Mouse (Mus musculus) macrophage (primary cell): ENCODE data around the gene Crebrf. TPM values are rescaled to one million over a fixed set of nuclear protein-coding genes. Genes with fewer than 3 reads are reported as not detected.
A peak's percentile ranks its signal among the peaks of the same experiment; 100 is the strongest.

Experiments
- H3K27ac ChIP-seq: fragments of 350-480 bp; formaldehyde crosslinking; 2 replicates; pipeline ENCODE4 v1.9.0; 2021
- H3K36me3 ChIP-seq: fragments of 350-480 bp; formaldehyde crosslinking; 2 replicates; pipeline ENCODE4 v1.9.0; 2021; ENCODE audit errors: inconsistent target
- H3K4me3 ChIP-seq: fragments of 350-480 bp; formaldehyde crosslinking; 2 replicates; pipeline ENCODE4 v1.9.0; 2021; ENCODE audit errors: inconsistent target
- H3K79me2 ChIP-seq: fragments of 350-480 bp; formaldehyde crosslinking; 2 replicates; pipeline ENCODE4 v1.9.0; 2021; ENCODE audit errors: inconsistent target
- WGBS: methylation state at CpG from one replicate; pipeline ENCODE4 v1.1.7; 2026; ENCODE audit warnings: inconsistent platforms; ENCODE audit not compliant: missing documents; 5-methylcytosine and 5-hydroxymethylcytosine counted together
- polyA plus RNA-seq: library from polyadenylated mRNA; stranded (reverse); fragments of 250-400 nt; gene quantifications from 3 replicates; pipeline ENCODE4 v1.2.4, GENCODE M21; 2018; ENCODE audit warnings: inconsistent platforms

The Crebrf gene
- polyA plus RNA-seq, 1 experiment from 2014 or later = 12.8 TPM

DNA sequence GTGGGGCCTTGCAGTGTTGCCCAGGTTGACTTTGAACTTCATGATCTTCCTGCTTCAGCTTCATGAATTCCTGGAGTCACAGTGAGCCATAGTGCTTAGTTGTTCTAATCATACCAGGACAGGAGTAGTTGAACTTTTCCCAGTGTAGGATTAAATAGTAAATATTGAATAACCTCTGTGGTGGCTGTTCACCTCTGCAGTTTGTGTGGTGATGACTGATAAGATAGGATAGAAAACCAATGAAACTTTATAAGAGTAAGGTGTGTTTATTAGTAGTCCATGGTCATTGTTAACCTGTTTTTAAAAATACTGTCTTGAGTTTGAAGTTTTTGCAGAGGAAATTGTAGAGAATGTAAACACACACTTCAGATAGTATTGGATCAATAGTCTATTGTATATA is 4.0 kb downstream of the Crebrf start:
- Histone ChIP-seq H3K79me2 (peaks cover 77% of the 10 kb centered on the region), H3K4me3 (no peak overlapping the region), H3K27ac (no peak overlapping the region)

DNA sequence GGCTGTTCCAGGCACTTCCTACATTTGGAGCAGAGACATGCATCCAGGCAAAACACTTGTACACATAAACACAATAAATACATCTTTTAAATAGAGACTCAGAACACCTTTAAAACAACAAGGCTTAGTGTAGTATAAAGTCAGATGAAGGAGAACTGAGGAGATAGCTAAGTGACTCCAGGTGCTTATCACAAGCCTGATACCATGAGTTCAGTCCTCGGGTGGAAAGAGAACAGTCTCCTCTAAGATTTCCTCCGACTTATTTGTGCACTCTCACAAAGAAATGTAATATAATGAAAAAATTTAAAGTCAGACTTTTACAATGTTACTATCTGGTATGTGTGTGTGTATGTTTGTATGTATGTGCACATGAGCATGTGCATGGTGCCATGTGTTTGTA is 6.4 kb downstream of the Crebrf start:
- H3K27ac ChIP-seq = no peak overlapping the region
- no peak overlapping the region for H3K4me3 ChIP-seq
- WGBS = 89% methylated on average over 2 of the region's 2 CpGs
- no peaks in the 10 kb centered on the region for H3K36me3 ChIP-seq
- H3K79me2 ChIP-seq = peaks cover 100% of the 10 kb centered on the region

More for the DNA sequence above, 4.0 kb downstream of the Crebrf start:
- no peaks in the 10 kb centered on the region for H3K36me3 ChIP-seq

- no peak overlapping the region for H3K4me3 ChIP-seq
- H3K27ac ChIP-seq = no peak overlapping the region
- peaks cover 98% of the 10 kb centered on the region for H3K79me2 ChIP-seq
- no peaks in the 10 kb centered on the region for H3K36me3 ChIP-seq
- WGBS = 57% methylated on average over 1 of the region's 1 CpGs
These were observed 9.3 kb downstream of the Crebrf start for GRCm38 (mm10) chr17:26724790-26725189.

GRCm38 (mm10) chr17:26726674-26727073 is 11.2 kb downstream of the Crebrf start:
- Histone ChIP-seq H3K4me3 (no peak overlapping the region), H3K27ac (no peak overlapping the region), H3K36me3 (no peaks in the 10 kb centered on the region), H3K79me2 (peaks cover 98% of the 10 kb centered on the region)
- 90% methylated on average over 1 of the region's 1 CpGs for WGBS

DNA sequence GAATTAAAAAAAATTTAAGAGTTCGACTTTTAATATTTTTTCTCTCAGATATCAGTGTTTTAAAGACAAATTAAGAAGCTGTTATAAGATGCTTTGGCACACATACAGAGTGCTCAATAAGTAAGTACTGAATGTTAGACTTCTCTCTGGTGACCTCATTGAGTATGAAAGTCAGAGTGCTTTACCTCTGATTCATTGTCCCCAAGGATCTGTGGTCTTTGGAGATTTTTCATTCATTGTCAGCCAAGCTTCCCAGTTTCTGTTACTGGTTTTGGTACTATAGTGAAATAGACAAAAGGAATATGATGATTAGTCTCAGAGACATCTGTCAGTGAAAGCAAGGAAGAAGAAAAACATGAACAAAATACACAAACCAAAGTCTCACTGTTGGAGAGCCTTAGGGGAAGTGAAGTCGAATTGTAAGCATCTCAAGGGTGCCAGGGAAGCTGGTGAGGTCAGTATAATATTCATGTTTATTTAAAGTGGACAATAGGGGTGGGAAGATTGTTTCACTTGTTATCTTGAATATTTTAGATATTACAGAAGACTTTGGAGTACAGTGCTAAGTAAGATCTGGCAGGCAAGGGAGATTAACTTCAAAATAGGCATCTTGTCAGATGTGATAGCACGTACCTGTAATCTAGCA is 11.8 kb downstream of the Crebrf start:
- Histone ChIP-seq H3K79me2 (peaks cover 98% of the 10 kb centered on the region), H3K36me3 (no peaks in the 10 kb centered on the region), H3K4me3 (no peak overlapping the region), H3K27ac (no peak overlapping the region)
- WGBS = 74% methylated on average over 3 of the region's 3 CpGs

- Histone ChIP-seq H3K4me3 (no peak overlapping the region), H3K27ac (no peak overlapping the region), H3K79me2 (no peaks in the 10 kb centered on the region), H3K36me3 (peaks cover 21% of the 10 kb centered on the region)
- 91% methylated on average over 4 of the region's 4 CpGs for WGBS
These were observed 27.1 kb downstream of the Crebrf start for GRCm38 (mm10) chr17:26742581-26742980.

DNA sequence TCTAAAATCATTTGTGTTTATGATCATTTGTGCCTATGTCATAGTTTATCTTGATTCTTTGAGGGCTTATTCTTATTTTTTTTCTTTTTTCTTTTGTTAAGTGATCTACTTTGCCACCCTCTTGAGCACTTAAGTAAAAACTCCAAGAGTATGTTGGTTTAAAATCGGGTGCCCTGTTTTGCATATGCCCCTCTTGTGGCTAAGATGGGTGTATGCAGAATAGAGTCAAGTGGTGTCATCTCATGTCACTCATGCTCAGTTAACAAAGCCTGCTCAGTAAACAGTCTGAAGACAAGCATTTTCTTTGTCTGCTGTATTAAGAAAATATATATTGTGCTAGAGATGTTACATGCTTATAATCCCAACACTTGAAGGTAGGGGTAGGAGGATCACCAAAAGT is 27.8 kb downstream of the Crebrf start:
- 93% methylated on average over 1 of the region's 1 CpGs for WGBS
- peaks cover 21% of the 10 kb centered on the region for H3K36me3 ChIP-seq
- H3K27ac ChIP-seq = no peak overlapping the region
- H3K4me3 ChIP-seq = no peak overlapping the region
- no peaks in the 10 kb centered on the region for H3K79me2 ChIP-seq

DNA sequence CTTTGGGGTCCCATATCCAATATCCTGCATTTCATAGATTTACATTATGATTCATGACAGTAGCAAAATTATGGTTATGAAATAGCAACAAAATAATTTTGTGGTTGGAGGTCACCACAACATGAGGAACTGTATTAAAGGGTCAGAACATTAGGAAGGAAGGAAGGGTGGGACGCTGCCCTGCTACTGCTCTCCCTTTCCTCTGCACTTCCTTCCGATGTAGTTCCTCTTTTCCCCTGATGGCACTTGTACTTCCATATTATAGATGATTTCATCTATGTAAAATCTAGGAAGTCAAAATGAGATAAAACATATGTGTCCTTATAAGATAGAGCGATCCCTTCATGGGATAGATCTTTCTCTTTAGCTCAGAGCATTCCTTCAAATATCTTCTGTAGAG is 34.5 kb downstream of the Crebrf start:
- Histone ChIP-seq H3K4me3 (no peak overlapping the region), H3K27ac (no peak overlapping the region), H3K79me2 (peaks cover 3% of the 10 kb centered on the region; the same call in 1 of the 2 replicates), H3K36me3 (no peaks in the 10 kb centered on the region)
- 40% methylated on average over 3 of the region's 3 CpGs for WGBS

- Histone ChIP-seq H3K79me2 (peaks cover 3% of the 10 kb centered on the region; the same call in 1 of the 2 replicates), H3K4me3 (no peak overlapping the region), H3K27ac (no peak overlapping the region), H3K36me3 (no peaks in the 10 kb centered on the region)
- 7% methylated on average over 1 of the region's 1 CpGs for WGBS
These were observed 36.8 kb downstream of the Crebrf start for GRCm38 (mm10) chr17:26752297-26752696.

DNA sequence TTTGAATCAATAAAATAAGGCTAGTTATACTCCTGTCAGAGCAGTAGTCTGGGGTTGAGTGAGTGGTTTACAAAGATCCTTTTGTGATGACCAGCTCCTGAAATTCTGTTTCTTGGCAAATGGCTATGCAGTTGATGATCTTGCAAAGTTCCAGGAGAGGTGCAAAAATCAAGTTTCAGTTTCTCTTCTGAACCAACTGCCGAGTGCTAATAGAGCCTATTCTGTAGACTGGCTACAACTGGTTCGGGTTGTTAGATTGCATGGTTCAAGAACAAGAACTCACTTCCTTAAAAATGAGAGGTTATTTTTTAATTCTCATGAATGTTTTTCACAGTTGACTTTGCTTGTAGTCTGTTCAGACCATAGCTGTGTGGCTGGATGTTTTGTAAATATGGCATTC is 38.0 kb downstream of the Crebrf start:
- Histone ChIP-seq H3K4me3 (no peak overlapping the region), H3K79me2 (peaks cover 3% of the 10 kb centered on the region; the same call in 1 of the 2 replicates), H3K27ac (0 out of 2 replicates have a peak overlapping the region, but pooled peaks have one; percentile 0), H3K36me3 (0 out of 2 replicates have a peak, but pooled peaks cover 6% of the 10 kb centered on the region)
- 5% methylated on average over 2 of the region's 2 CpGs for WGBS

- Histone ChIP-seq H3K79me2 (no peaks in the 10 kb centered on the region), H3K4me3 (no peak overlapping the region), H3K27ac (no peak overlapping the region), H3K36me3 (peaks cover 45% of the 10 kb centered on the region)
- 100% methylated on average over 5 of the region's 5 CpGs for WGBS
These were observed 51.8 kb downstream of the Crebrf start for GRCm38 (mm10) chr17:26767100-26767753.

DNA sequence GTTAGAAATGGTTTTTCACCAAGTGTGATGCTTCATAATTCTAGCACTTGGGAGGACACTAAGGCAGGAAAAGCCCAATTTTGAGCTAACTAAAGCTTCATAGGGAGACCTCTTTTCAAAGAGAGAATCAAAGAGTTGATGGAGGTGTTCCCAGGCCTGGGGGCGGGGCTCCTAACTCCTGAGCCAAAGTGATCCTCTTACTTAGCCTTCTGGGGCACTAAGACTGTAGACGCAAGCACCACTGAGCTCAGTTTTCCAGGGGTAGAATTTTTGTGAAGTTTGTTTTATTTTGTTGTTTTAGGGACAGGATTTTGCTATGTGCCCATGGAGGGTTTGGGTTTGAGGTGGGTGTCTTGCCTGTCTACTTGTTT is 52.3 kb downstream of the Crebrf start:
- Histone ChIP-seq H3K79me2 (no peaks in the 10 kb centered on the region), H3K27ac (no peak overlapping the region), H3K4me3 (no peak overlapping the region), H3K36me3 (peaks cover 41% of the 10 kb centered on the region)
- WGBS = 90% methylated on average over 2 of the region's 2 CpGs

GRCm38 (mm10) chr17:26776211-26776610 is 60.8 kb downstream of the Crebrf start:
- no peak overlapping the region for H3K4me3 ChIP-seq
- 89% methylated on average over 10 of the region's 10 CpGs for WGBS
- H3K27ac ChIP-seq = no peak overlapping the region
- no peaks in the 10 kb centered on the region for H3K79me2 ChIP-seq
- peaks cover 21% of the 10 kb centered on the region; the same call in 1 of the 2 replicates for H3K36me3 ChIP-seq

DNA sequence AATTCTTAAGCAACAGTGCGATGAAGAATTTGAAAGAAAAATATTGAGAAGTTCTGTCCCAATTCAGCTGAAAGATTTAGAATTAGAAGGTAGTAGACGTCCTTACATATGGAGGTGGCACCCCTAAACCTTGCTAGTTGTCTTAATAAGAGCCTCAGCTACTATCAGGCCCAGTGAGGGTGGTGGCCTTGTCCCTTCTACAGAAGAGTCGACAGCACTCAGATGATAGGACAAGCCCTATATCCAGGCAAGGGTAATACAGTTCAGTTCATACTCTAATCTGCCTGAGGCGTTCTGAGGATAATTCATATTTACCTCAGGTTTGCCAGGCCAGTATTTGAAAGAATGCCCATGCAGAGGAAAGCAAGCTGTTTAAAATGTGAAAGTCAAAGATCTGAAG is 62.6 kb downstream of the Crebrf start:
- Histone ChIP-seq H3K27ac (no peak overlapping the region), H3K36me3 (peaks cover 15% of the 10 kb centered on the region; the same call in 1 of the 2 replicates), H3K79me2 (peaks cover 3% of the 10 kb centered on the region; the same call in 1 of the 2 replicates), H3K4me3 (no peak overlapping the region)
- 91% methylated on average over 4 of the region's 4 CpGs for WGBS

DNA sequence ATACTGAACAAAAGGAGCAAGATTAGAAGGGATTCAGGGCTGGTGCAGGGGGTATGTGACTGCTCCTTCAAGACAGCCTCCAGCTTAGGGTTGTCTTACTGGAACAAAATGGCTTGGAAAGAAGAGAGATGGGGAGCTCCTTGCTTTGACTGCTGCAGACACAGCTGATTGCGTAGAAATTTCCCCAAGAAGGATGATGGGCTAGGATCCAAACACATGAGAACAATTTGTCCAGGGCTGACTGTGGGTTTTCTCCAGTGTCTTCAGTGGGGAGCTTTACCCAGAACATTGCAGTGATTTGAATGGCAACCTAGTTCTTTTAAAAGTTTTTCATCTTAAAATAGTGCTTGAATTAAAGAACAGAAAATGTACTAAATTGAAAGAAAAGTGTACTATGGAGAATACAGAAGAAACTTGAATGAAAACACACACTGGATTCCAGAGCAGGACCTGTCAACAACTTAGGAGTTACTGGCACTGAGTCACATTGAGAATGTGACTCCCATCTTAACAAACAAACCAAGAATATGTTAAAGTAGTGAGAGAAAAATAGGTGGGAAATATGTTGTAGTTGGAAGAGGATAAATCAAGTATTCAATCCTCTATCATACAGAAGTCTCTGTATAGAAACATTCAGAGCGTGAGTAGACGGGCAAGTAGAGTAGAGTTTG is 63.1 kb downstream of the Crebrf start:
- no peak overlapping the region for H3K27ac ChIP-seq
- H3K36me3 ChIP-seq = peaks cover 14% of the 10 kb centered on the region; the same call in 1 of the 2 replicates
- H3K4me3 ChIP-seq = no peak overlapping the region
- peaks cover 3% of the 10 kb centered on the region; the same call in 1 of the 2 replicates for H3K79me2 ChIP-seq
- 95% methylated on average over 3 of the region's 3 CpGs for WGBS
